Mouse (Mus musculus): ENCODE measurements at regions not wholly inside any gene's neighbourhood (a gene's known extent, or its start where the extent isn't known, plus 50 kb on each side); places are given as distances from the start of the nearest gene placed in this dataset.

- TF ChIP-seq MXI1 (IDR thresholded peaks at IDR 0.05; ENCODE audit: low read depth, low read length): no peak
- DNase-seq (ENCODE audit: low read depth, low spot score): no peak
- no peaks in the 10 kb centered on the region for H3K79me2 ChIP-seq (ENCODE audit: control insufficient read depth, insufficient read depth, low read length, poor library complexity)
- H3K9me3 ChIP-seq (replicated peaks; ENCODE audit: insufficient read depth, low read length): no peaks in the 10 kb centered on the region
- H3K4me1 ChIP-seq (ENCODE audit: control insufficient read depth in 1 of 2, insufficient read depth in 2 of 2, low read length in 2 of 2): no peaks in the 10 kb centered on the region
- no peak overlapping the region for H3K4me3 ChIP-seq (ENCODE audit: control insufficient read depth in 1 of 2, insufficient read depth in 1 of 2, low read depth in 2 of 2, low read length in 2 of 2)
- H3K36me3 ChIP-seq (ENCODE audit: control insufficient read depth in 1 of 2, insufficient read depth in 2 of 2, low read length in 2 of 2): no peaks in the 10 kb centered on the region
- no peak overlapping the region for H3K27ac ChIP-seq (ENCODE audit: control insufficient read depth, low read depth, low read length)
- H3K9ac ChIP-seq (ENCODE audit: control insufficient read depth, low read depth, low read length, poor library complexity, severe bottlenecking): no peak overlapping the region
- H3K27me3 ChIP-seq (ENCODE audit: control insufficient read depth in 1 of 2, insufficient read depth in 2 of 2, low read length in 2 of 2): peaks cover 0 to 6% of the 10 kb centered on the region in 2 experiments; a peak in 3 of 4 replicates
These were observed 63.9 kb upstream of the Frmpd3 start for GRCm38 (mm10) chrX:140277978-140278729.

- H3K4me3 ChIP-seq (ENCODE audit: control insufficient read depth in 1 of 2, insufficient read depth in 1 of 2, low read depth in 2 of 2, low read length in 2 of 2): no peak overlapping the region
These were observed 62.8 kb upstream of the Frmpd3 start for GRCm38 (mm10) chrX:140279266-140279665.

GRCm38 (mm10) chrX:140280016-140280415, 62.0 kb upstream of the Frmpd3 start:
- no peak overlapping the region for H3K27ac ChIP-seq (ENCODE audit: control insufficient read depth, low read depth, low read length)
- peaks cover 0 to 3% of the 10 kb centered on the region in 2 experiments; a peak in 3 of 4 replicates for H3K27me3 ChIP-seq (ENCODE audit: control insufficient read depth in 1 of 2, insufficient read depth in 2 of 2, low read length in 2 of 2)

More at GRCm38 (mm10) chrX:140279266-140279665, 62.8 kb upstream of the Frmpd3 start:
- Histone ChIP-seq H3K27me3 (ENCODE audit: control insufficient read depth in 1 of 2, insufficient read depth in 2 of 2, low read length in 2 of 2) (peaks cover 0 to 3% of the 10 kb centered on the region in 2 experiments; a peak in 3 of 4 replicates), H3K36me3 (ENCODE audit: control insufficient read depth in 1 of 2, insufficient read depth in 2 of 2, low read length in 2 of 2) (no peaks in the 10 kb centered on the region), H3K4me1 (ENCODE audit: control insufficient read depth in 1 of 2, insufficient read depth in 2 of 2, low read length in 2 of 2) (no peaks in the 10 kb centered on the region), H3K79me2 (ENCODE audit: control insufficient read depth, insufficient read depth, low read length, poor library complexity) (no peaks in the 10 kb centered on the region), H3K9ac (ENCODE audit: control insufficient read depth, low read depth, low read length, poor library complexity, severe bottlenecking) (no peak overlapping the region), H3K27ac (ENCODE audit: control insufficient read depth, low read depth, low read length) (no peak overlapping the region), H3K9me3 (replicated peaks; ENCODE audit: insufficient read depth, low read length) (no peaks in the 10 kb centered on the region)
- DNase-seq (ENCODE audit: low read depth, low spot score): no peak
- TF ChIP-seq CTCF (IDR thresholded peaks at IDR 0.05 in 2 of 3, conservative IDR thresholded peaks at IDR 0.05 in 1 of 3; ENCODE audit: control insufficient read depth in 1 of 3, insufficient read depth in 1 of 3, low read depth in 2 of 3, low read length in 3 of 3, poor library complexity in 1 of 3, severe bottlenecking in 1 of 3) (0 out of 6 replicates have a peak, but pooled peaks of 1 of the 3 experiments have one; percentile 12), TAL1 (IDR thresholded peaks at IDR 0.05; ENCODE audit: low read length) (no peak)

More at GRCm38 (mm10) chrX:140280016-140280415, 62.0 kb upstream of the Frmpd3 start:
- TF ChIP-seq UBTF (IDR thresholded peaks at IDR 0.05; ENCODE audit: borderline replicate concordance, insufficient read depth, low read depth, low read length): no peak
- no peak for TF ChIP-seq TAL1 (IDR thresholded peaks at IDR 0.05; ENCODE audit: low read length)
- no peak for TF ChIP-seq MAZ (IDR thresholded peaks at IDR 0.05; ENCODE audit: low read depth, low read length)
- no peak for TF ChIP-seq CTCF (IDR thresholded peaks at IDR 0.05 in 2 of 3, conservative IDR thresholded peaks at IDR 0.05 in 1 of 3; ENCODE audit: control insufficient read depth in 1 of 3, insufficient read depth in 1 of 3, low read depth in 2 of 3, low read length in 3 of 3, poor library complexity in 1 of 3, severe bottlenecking in 1 of 3)
- no peaks in the 10 kb centered on the region for H3K79me2 ChIP-seq (ENCODE audit: control insufficient read depth, insufficient read depth, low read length, poor library complexity)
- no peak overlapping the region for H3K4me3 ChIP-seq (ENCODE audit: control insufficient read depth in 1 of 2, insufficient read depth in 1 of 2, low read depth in 2 of 2, low read length in 2 of 2)
- no peak overlapping the region for H3K9ac ChIP-seq (ENCODE audit: control insufficient read depth, low read depth, low read length, poor library complexity, severe bottlenecking)
- DNase-seq (ENCODE audit: low read depth, low spot score): peak; percentile 2
- no peaks in the 10 kb centered on the region for H3K4me1 ChIP-seq (ENCODE audit: control insufficient read depth in 1 of 2, insufficient read depth in 2 of 2, low read length in 2 of 2)
- H3K36me3 ChIP-seq (ENCODE audit: control insufficient read depth in 1 of 2, insufficient read depth in 2 of 2, low read length in 2 of 2): no peaks in the 10 kb centered on the region
- no peaks in the 10 kb centered on the region for H3K9me3 ChIP-seq (replicated peaks; ENCODE audit: insufficient read depth, low read length)

Data from MEL (cell line).